Mouse (Mus musculus) hindbrain, embryonic 15.5 days (tissue): ENCODE data around the gene Fam89a. TPM values are rescaled to one million over a fixed set of nuclear protein-coding genes. Genes with fewer than 3 reads are reported as not detected.
A peak's percentile ranks its signal among the peaks of the same experiment; 100 is the strongest.

Experiments
- ATAC-seq: fragments of 200-750 bp; cut with Nextera tagmentation; 2 replicates; pipeline ENCODE4 v1.8.0; 2017; ENCODE audit warnings: low read depth, moderate number of reproducible peaks, moderate TSS enrichment; ENCODE audit not compliant: low FRiP score
- H3K27ac ChIP-seq: fragments of 300-500 bp; sonication (generic); replicated peaks from 2 replicates; pipeline ENCODE4 v1.5.1; 2015; ENCODE audit warnings: mild to moderate bottlenecking, inconsistent platforms
- H3K27me3 ChIP-seq: fragments of 300-500 bp; sonication (generic); 2 replicates; pipeline ENCODE4 v1.6.1; 2015; ENCODE audit warnings: control low read depth, inconsistent platforms
- H3K36me3 ChIP-seq: fragments of 300-500 bp; sonication (generic); 2 replicates; pipeline ENCODE4 v1.6.1; 2015; ENCODE audit warnings: control low read depth, inconsistent platforms
- H3K4me1 ChIP-seq: fragments of 300-500 bp; sonication (generic); replicated peaks from 2 replicates; pipeline ENCODE4 v1.6.1; 2015; ENCODE audit warnings: control low read depth, inconsistent platforms
- H3K4me2 ChIP-seq: fragments of 300-500 bp; sonication (generic); 2 replicates; pipeline ENCODE4 v1.6.1; 2015; ENCODE audit warnings: moderate library complexity, mild to moderate bottlenecking, inconsistent platforms
- H3K4me3 ChIP-seq: fragments of 300-500 bp; sonication (generic); 2 replicates; pipeline ENCODE4 v1.5.1; 2015; ENCODE audit warnings: mild to moderate bottlenecking, inconsistent platforms
- H3K9ac ChIP-seq: fragments of 300-500 bp; sonication (generic); 2 replicates; pipeline ENCODE4 v1.6.1; 2015; ENCODE audit warnings: inconsistent platforms
- H3K9me3 ChIP-seq: fragments of 300-500 bp; sonication (generic); 2 replicates; pipeline ENCODE4 v1.6.1; 2016; ENCODE audit warnings: control low read depth, inconsistent platforms
- WGBS: fragments of 180-500 bp; shearing (Covaris S2); methylation state at CpG from one replicate; pipeline ENCODE4 v1.1.7; 2015; 5-methylcytosine and 5-hydroxymethylcytosine counted together
- polyA plus RNA-seq: library from polyadenylated mRNA; unstranded; fragments of >200 nt; fragmentation: Nextera tagmentation; extraction: Ambion mirVana; gene quantifications from 2 replicates; pipeline ENCODE4 v1.2.1, GENCODE M21; 2015

Gene Fam89a
- polyA plus RNA-seq, 1 experiment from 2014 or later = 1.1 TPM

DNA sequence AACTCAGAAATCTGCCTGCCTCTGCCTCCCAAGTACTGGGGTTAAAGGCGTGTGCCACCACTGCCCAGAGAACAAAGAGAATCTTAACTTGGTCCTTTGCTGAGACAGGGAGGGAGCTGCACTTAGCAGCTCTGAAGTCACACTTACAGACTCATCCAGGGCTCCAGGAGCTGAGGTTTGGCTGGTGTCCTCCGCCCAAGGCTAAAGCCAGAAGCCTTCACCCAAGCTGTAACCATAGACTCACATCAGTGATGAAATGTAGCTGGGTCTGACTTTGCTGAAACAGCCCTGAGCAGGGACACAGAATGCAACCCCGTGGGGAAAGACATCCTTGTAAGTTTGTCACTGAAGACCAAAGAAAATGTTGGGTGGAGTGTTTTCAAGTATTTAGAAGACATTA lies 30.8 kb upstream of the Fam89a start:
- Histone ChIP-seq H3K9ac (no peak overlapping the region), H3K4me3 (no peak overlapping the region), H3K36me3 (no peaks in the 10 kb centered on the region), H3K4me2 (no peak overlapping the region), H3K4me1 (peaks cover 12% of the 10 kb centered on the region), H3K27me3 (no peaks in the 10 kb centered on the region; the same call in 1 of the 2 replicates), H3K9me3 (no peaks in the 10 kb centered on the region), H3K27ac (no peak overlapping the region)
- 79% methylated on average over 3 of the region's 3 CpGs for WGBS
- ATAC-seq = no peak

DNA sequence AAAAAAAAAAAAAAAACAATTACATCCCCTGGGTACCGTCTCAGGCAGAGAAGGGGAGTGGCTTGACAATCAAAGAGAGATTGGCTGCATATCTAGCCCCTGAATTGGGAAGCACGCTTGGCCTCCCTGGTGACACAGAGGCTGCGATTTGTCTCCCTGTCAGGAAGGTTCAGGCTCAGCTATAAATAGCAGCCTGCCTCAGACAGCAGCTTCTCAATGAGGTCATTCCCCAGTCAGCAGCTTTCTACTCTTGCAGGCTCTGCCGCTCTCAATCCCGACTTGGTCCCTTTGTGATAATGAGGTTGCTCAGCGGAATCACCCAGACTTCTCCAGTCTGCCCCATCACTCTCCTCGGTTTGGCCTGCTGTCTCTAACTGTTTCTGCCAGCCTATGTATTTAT lies 28.6 kb upstream of the Fam89a start:
- Histone ChIP-seq H3K9me3 (no peaks in the 10 kb centered on the region), H3K4me3 (no peak overlapping the region), H3K36me3 (no peaks in the 10 kb centered on the region), H3K27ac (peak overlapping the region; percentile 76), H3K4me1 (peaks cover 12% of the 10 kb centered on the region), H3K27me3 (no peaks in the 10 kb centered on the region), H3K9ac (no peak overlapping the region), H3K4me2 (peak overlapping the region; percentile 31)
- WGBS = 13% methylated on average over 7 of the region's 7 CpGs
- peak; percentile 82 for ATAC-seq

DNA sequence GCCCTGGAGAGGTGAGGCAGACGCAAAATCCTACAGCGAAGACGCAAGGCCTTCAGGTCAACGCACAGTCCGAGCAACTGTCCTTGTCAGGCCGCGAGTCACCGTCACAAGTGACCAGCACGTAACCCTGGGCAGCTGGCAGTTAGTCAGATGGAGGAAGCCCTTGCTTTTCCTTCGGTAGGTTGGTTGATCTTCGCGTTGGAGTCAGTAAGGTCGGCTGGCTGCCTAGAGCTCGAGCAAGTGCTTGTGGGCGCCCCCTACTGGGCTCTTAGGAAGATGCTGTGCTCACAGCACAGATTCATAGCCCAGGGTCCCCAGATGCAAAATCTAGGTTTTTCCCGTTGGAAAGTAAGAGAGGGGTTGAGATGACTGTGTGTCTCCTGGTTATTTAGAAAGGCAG lies 24.1 kb upstream of the Fam89a start:
- H3K9me3 ChIP-seq = no peaks in the 10 kb centered on the region
- no peak overlapping the region for H3K9ac ChIP-seq
- WGBS = 14% methylated on average over 16 of the region's 16 CpGs
- peak overlapping the region; percentile 46 for H3K4me2 ChIP-seq
- 0 out of 2 replicates have a peak, but pooled peaks have one; percentile 46 for ATAC-seq
- no peak overlapping the region for H3K27ac ChIP-seq
- no peak overlapping the region for H3K4me3 ChIP-seq
- no peaks in the 10 kb centered on the region for H3K27me3 ChIP-seq
- no peaks in the 10 kb centered on the region for H3K36me3 ChIP-seq
- H3K4me1 ChIP-seq = peaks cover 12% of the 10 kb centered on the region

GRCm38 (mm10) chr8:124772389-124772788 lies 20.8 kb upstream of the Fam89a start:
- Histone ChIP-seq H3K36me3 (no peaks in the 10 kb centered on the region), H3K4me1 (0 out of 2 replicates have a peak, but pooled peaks cover 5% of the 10 kb centered on the region), H3K4me2 (no peak overlapping the region), H3K4me3 (no peak overlapping the region), H3K9me3 (no peaks in the 10 kb centered on the region), H3K27ac (peak overlapping the region; percentile 36; the same call in 1 of the 2 replicates), H3K27me3 (no peaks in the 10 kb centered on the region), H3K9ac (no peak overlapping the region)
- WGBS = 58% methylated on average over 2 of the region's 2 CpGs
- ATAC-seq = peak; percentile 54; the same call in 1 of the 2 replicates

- no peak overlapping the region for H3K9ac ChIP-seq
- no peak for ATAC-seq
Observed at GRCm38 (mm10) chr8:124763061-124763460, 11.4 kb upstream of the Fam89a start.

DNA sequence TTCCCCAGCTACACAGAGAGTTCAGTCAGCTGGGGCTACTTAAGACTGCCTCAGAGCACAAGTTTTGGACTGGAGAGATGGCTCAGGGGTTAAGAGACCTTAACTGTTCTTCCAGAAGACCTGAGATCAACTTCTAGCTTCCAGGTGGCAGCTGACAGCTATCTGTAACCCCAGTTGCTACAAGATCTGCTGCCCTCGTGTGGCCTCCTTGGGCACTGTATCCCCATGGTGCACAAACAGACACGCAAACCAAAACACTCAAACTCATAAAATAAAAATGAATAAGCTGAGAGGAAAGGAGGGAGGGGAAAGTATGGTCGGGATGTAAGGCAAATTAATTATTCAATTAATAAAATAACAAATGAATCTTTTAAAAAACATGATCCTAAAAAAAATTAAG lies 6.9 kb upstream of the Fam89a start:
- 40% methylated on average over 3 of the region's 3 CpGs for WGBS

More at GRCm38 (mm10) chr8:124763061-124763460, 11.4 kb upstream of the Fam89a start:
- no peak overlapping the region for H3K27ac ChIP-seq
- H3K36me3 ChIP-seq = no peaks in the 10 kb centered on the region
- no peaks in the 10 kb centered on the region for H3K27me3 ChIP-seq
- 70% methylated on average over 7 of the region's 7 CpGs for WGBS
- H3K4me1 ChIP-seq = no peaks in the 10 kb centered on the region
- no peak overlapping the region for H3K4me3 ChIP-seq
- no peaks in the 10 kb centered on the region for H3K9me3 ChIP-seq
- no peak overlapping the region for H3K4me2 ChIP-seq

DNA sequence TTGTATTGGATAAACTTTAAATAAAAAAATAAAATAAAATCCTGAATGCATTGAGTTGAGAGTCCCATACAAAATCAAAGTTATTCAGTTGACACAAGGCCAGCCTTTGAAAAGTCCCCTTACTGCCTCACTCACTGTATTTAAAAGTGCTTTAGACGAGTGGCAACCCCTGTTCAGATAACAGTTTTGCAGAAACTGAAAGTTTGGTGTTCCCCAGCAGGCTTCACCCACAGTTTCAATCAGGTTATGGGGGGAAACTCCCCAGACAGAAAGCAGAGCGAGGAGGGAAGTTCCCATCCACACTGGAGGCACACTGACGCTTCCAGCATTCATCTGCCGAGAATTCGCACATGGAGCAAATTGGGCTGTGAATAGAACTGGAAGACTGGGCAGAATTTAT lies 5.0 kb upstream of the Fam89a start:
- H3K27me3 ChIP-seq = peaks cover 22% of the 10 kb centered on the region
- ATAC-seq = no peak
- H3K27ac ChIP-seq = no peak overlapping the region
- WGBS = 69% methylated on average over 5 of the region's 5 CpGs
- H3K9ac ChIP-seq = no peak overlapping the region
- no peak overlapping the region for H3K4me2 ChIP-seq
- no peaks in the 10 kb centered on the region for H3K36me3 ChIP-seq
- H3K4me3 ChIP-seq = no peak overlapping the region
- H3K9me3 ChIP-seq = no peaks in the 10 kb centered on the region
- H3K4me1 ChIP-seq = peaks cover 7% of the 10 kb centered on the region

More for the DNA sequence above, 6.9 kb upstream of the Fam89a start:
- no peaks in the 10 kb centered on the region for H3K4me1 ChIP-seq
- no peak overlapping the region for H3K27ac ChIP-seq
- no peak overlapping the region for H3K9ac ChIP-seq
- no peaks in the 10 kb centered on the region for H3K36me3 ChIP-seq
- peaks cover 4% of the 10 kb centered on the region; the same call in 1 of the 2 replicates for H3K27me3 ChIP-seq
- no peak overlapping the region for H3K4me3 ChIP-seq
- ATAC-seq = no peak
- no peaks in the 10 kb centered on the region for H3K9me3 ChIP-seq
- no peak overlapping the region for H3K4me2 ChIP-seq

DNA sequence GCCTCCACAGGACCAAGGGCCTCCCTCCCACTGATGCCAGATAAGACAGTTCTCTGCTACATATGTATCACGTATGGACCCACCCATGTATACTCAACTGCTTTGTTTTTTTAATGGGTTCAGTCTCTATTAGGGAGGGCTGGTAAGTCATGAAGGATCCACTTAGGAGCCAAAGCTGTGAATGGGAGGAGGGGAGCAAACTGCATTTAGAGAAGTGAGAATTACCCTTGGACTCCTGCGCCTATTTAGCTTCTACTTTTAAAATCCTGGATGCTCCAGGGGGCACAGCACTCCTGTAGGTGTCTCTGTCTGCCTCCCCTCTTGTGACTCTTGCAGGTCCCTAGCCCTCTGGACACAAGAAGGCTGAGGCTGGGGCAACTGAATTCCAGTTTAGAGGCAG lies 4.5 kb upstream of the Fam89a start:
- Histone ChIP-seq H3K9ac (no peak overlapping the region), H3K4me3 (no peak overlapping the region), H3K4me2 (no peak overlapping the region), H3K4me1 (peaks cover 11% of the 10 kb centered on the region), H3K27me3 (peaks cover 26% of the 10 kb centered on the region), H3K36me3 (no peaks in the 10 kb centered on the region), H3K9me3 (no peaks in the 10 kb centered on the region), H3K27ac (no peak overlapping the region)
- no peak for ATAC-seq
- WGBS = 73% methylated on average over 2 of the region's 2 CpGs

DNA sequence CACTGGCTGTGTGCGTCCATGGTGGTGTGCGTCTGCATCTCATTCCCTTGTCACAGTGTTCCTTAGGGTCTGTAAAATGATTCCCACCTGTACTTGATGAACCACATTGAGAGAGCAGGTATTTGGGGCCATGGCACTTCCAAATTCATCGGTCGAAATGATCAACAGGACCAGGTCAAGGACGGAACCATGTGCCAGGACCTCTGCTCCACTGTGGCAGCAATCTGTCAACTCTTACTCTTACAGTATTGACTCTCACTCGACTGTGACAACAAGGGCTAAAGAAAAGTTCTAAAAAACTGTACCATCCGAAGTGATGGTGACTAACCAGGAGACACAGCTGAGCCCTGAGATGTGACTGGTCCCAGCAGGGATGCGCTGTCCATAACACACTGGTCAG lies 3.8 kb upstream of the Fam89a start:
- 88% methylated on average over 8 of the region's 8 CpGs for WGBS
- no peaks in the 10 kb centered on the region for H3K9me3 ChIP-seq
- H3K4me2 ChIP-seq = no peak overlapping the region
- H3K27ac ChIP-seq = no peak overlapping the region
- H3K9ac ChIP-seq = no peak overlapping the region
- no peak for ATAC-seq
- H3K4me1 ChIP-seq = peaks cover 15% of the 10 kb centered on the region
- H3K4me3 ChIP-seq = no peak overlapping the region
- H3K27me3 ChIP-seq = peaks cover 33% of the 10 kb centered on the region
- H3K36me3 ChIP-seq = no peaks in the 10 kb centered on the region

GRCm38 (mm10) chr8:124754792-124755190 lies 3.2 kb upstream of the Fam89a start:
- WGBS = 50% methylated on average over 4 of the region's 4 CpGs
- H3K27ac ChIP-seq = no peak overlapping the region

GRCm38 (mm10) chr8:124754101-124754791 lies 2.6 kb upstream of the Fam89a start:
- ATAC-seq = peak; percentile 60; the same call in 1 of the 2 replicates
- 19% methylated on average over 11 of the region's 11 CpGs for WGBS
- Histone ChIP-seq H3K9me3 (no peaks in the 10 kb centered on the region), H3K9ac (no peak overlapping the region), H3K4me2 (no peak overlapping the region), H3K4me1 (peaks cover 15% of the 10 kb centered on the region), H3K27me3 (peaks cover 45% of the 10 kb centered on the region), H3K36me3 (no peaks in the 10 kb centered on the region), H3K4me3 (no peak overlapping the region), H3K27ac (no peak overlapping the region)

More at GRCm38 (mm10) chr8:124754792-124755190, 3.2 kb upstream of the Fam89a start:
- no peak for ATAC-seq
- Histone ChIP-seq H3K4me3 (no peak overlapping the region), H3K9ac (no peak overlapping the region), H3K9me3 (no peaks in the 10 kb centered on the region), H3K4me1 (peaks cover 15% of the 10 kb centered on the region), H3K36me3 (no peaks in the 10 kb centered on the region), H3K4me2 (no peak overlapping the region), H3K27me3 (peaks cover 40% of the 10 kb centered on the region)

- H3K4me1 ChIP-seq = peaks cover 15% of the 10 kb centered on the region
- no peak overlapping the region for H3K9ac ChIP-seq
- H3K36me3 ChIP-seq = no peaks in the 10 kb centered on the region
- peak overlapping the region; percentile 89; the same call in 1 of the 2 replicates for H3K4me2 ChIP-seq
- H3K27ac ChIP-seq = no peak overlapping the region
- no peak overlapping the region for H3K4me3 ChIP-seq
- 36% methylated on average over 21 of the region's 21 CpGs for WGBS
- ATAC-seq = no peak
- peaks cover 46% of the 10 kb centered on the region for H3K27me3 ChIP-seq
- H3K9me3 ChIP-seq = no peaks in the 10 kb centered on the region; the same call in 1 of the 2 replicates
Observed at GRCm38 (mm10) chr8:124752325-124752862, 762 bp upstream of the Fam89a start.
